Mouse (Mus musculus): ENCODE results near the gene Olfr685. TPM values are rescaled to one million over a fixed set of nuclear protein-coding genes. Genes with fewer than 3 reads are reported as not detected.

The Olfr685 gene
- polyA plus RNA-seq (2014; fragmentation: Illumina TruSeq; extraction: RNeasy Lipid Tissue Mini Kit (QIAGEN cat#74804); ENCODE audit: low read depth, low replicate concordance), result not detected

DNA sequence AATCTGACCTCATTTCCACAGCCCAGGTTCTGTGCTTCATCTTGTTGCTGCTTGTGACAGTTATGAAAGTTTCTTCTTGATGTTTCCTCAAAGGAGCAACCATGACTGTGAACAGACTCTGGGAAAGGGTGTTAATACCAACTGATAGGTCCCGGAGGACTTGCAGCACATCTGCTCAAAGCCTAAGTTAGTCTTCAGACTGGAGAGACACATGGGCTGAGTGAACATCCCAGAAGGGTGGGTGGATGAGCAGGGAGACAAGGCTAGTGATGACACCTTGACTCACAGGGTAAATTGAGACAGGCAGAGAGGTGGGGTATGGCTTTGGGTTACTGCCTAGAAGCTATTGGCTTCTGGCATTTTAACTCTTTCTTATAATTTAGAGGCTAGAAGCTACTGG is at the start of gene Olfr685:
Gene Olfr685 (minus strand): TSS at position 101 of the 400 bp plus-strand sequence.

DNA sequence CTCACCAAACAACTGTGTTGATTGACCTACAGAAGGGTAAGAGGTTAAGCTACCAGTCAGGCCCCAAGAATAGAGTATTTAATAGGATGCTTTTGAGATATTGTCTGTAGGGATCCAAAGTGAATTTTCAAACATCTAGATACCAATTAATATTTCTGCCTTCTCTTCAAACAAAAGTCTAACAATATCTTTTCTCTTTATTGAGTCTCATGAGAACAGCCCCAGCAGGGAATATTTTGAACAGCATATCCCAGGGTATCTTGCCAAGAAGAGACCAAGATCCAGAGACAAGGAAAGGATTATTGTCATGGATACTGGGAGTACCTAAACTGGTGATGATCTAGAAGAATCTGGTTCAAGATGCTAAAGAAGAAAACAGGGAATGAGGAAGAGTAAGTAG is 21.6 kb upstream of the Olfr685 start, which contains the start of gene Olfr686:
Gene Olfr686 (minus strand): TSS at position 101 of the 400 bp plus-strand sequence.

DNA sequence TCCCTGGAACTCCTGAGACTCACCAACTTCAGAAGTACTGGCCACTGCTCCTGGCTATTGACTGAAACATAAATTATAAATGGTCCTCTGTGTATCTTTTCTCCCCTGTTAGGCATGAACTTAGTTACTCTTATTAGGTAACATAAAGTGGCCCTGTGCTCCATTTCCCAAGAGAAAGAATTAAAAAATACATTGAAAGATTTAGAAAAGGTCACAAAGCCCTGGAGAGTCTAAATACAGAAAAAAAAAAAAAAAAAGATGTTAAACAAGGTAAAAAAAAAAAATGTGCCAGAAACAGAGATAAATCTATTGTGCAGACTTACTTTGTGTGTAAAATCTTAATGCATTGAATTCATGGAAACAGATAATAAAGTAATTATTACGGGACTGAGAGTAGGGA is 22.3 kb downstream of the Olfr685 start, which contains the start of gene Olfr684:
Gene Olfr684 (minus strand): TSS at position 101 of the 400 bp plus-strand sequence.

DNA sequence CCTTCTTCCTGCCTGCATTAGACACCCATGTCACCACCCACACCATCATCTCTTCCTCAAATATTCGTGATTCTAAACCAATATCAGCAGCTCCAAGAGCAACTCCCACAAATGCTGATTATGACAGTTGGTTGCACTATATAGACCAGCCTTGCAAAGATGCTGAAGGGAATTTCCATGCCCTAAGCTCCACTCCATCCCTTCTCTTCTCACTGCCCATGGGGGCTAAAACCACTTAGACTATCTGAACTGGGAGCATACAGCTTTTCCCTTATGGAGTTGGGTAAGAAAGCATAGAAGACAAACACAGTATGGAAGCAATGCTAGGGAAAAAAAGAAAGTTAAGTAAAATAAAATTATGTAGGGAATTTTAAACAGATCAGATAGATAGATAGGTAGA is 38.9 kb downstream of the Olfr685 start, which contains the start of gene Olfr683:
Gene Olfr683 (minus strand): TSS at position 101 of the 400 bp plus-strand sequence.

Other genes starting within 250 kb of the Olfr685 start
- gene Olfr670, start 223.4 kb downstream of the Olfr685 start, polyA plus RNA-seq (2014; fragmentation: Illumina TruSeq; extraction: RNeasy Lipid Tissue Mini Kit (QIAGEN cat#74804); ENCODE audit: low read depth, low replicate concordance), result not detected
- not detected for gene Olfr671, start 206.9 kb downstream of the Olfr685 start, polyA plus RNA-seq (2014; fragmentation: Illumina TruSeq; extraction: RNeasy Lipid Tissue Mini Kit (QIAGEN cat#74804); ENCODE audit: low read depth, low replicate concordance)
- gene Olfr672, start 184.0 kb downstream of the Olfr685 start, polyA plus RNA-seq (2014; fragmentation: Illumina TruSeq; extraction: RNeasy Lipid Tissue Mini Kit (QIAGEN cat#74804); ENCODE audit: low read depth, low replicate concordance), result not detected
- gene Olfr675, start 157.6 kb downstream of the Olfr685 start, polyA plus RNA-seq (2014; fragmentation: Illumina TruSeq; extraction: RNeasy Lipid Tissue Mini Kit (QIAGEN cat#74804); ENCODE audit: low read depth, low replicate concordance), result not detected
- not detected for gene Olfr676, start 153.3 kb downstream of the Olfr685 start, polyA plus RNA-seq (2014; fragmentation: Illumina TruSeq; extraction: RNeasy Lipid Tissue Mini Kit (QIAGEN cat#74804); ENCODE audit: low read depth, low replicate concordance)
- gene Olfr677, start 134.6 kb downstream of the Olfr685 start, polyA plus RNA-seq (2014; fragmentation: Illumina TruSeq; extraction: RNeasy Lipid Tissue Mini Kit (QIAGEN cat#74804); ENCODE audit: low read depth, low replicate concordance), result not detected
- not detected for gene Olfr678, start 121.5 kb downstream of the Olfr685 start, polyA plus RNA-seq (2014; fragmentation: Illumina TruSeq; extraction: RNeasy Lipid Tissue Mini Kit (QIAGEN cat#74804); ENCODE audit: low read depth, low replicate concordance)
- not detected for gene Olfr679, start 104.8 kb downstream of the Olfr685 start, polyA plus RNA-seq (2014; fragmentation: Illumina TruSeq; extraction: RNeasy Lipid Tissue Mini Kit (QIAGEN cat#74804); ENCODE audit: low read depth, low replicate concordance)
- gene Olfr680-ps1, start 93.2 kb downstream of the Olfr685 start, polyA plus RNA-seq (2014; fragmentation: Illumina TruSeq; extraction: RNeasy Lipid Tissue Mini Kit (QIAGEN cat#74804); ENCODE audit: low read depth, low replicate concordance), result not detected
- not detected for gene Olfr681, start 69.2 kb downstream of the Olfr685 start, polyA plus RNA-seq (2014; fragmentation: Illumina TruSeq; extraction: RNeasy Lipid Tissue Mini Kit (QIAGEN cat#74804); ENCODE audit: low read depth, low replicate concordance)
- not detected for gene Olfr683, start 39.0 kb downstream of the Olfr685 start, polyA plus RNA-seq (2014; fragmentation: Illumina TruSeq; extraction: RNeasy Lipid Tissue Mini Kit (QIAGEN cat#74804); ENCODE audit: low read depth, low replicate concordance)
- gene Olfr684, start 22.4 kb downstream of the Olfr685 start, polyA plus RNA-seq (2014; fragmentation: Illumina TruSeq; extraction: RNeasy Lipid Tissue Mini Kit (QIAGEN cat#74804); ENCODE audit: low read depth, low replicate concordance), result not detected
- not detected for gene Olfr686, start 21.5 kb upstream of the Olfr685 start, polyA plus RNA-seq (2014; fragmentation: Illumina TruSeq; extraction: RNeasy Lipid Tissue Mini Kit (QIAGEN cat#74804); ENCODE audit: low read depth, low replicate concordance)
- gene Olfr688, start 102.1 kb upstream of the Olfr685 start, polyA plus RNA-seq (2014; fragmentation: Illumina TruSeq; extraction: RNeasy Lipid Tissue Mini Kit (QIAGEN cat#74804); ENCODE audit: low read depth, low replicate concordance), result not detected
- not detected for gene Olfr689, start 125.2 kb upstream of the Olfr685 start, polyA plus RNA-seq (2014; fragmentation: Illumina TruSeq; extraction: RNeasy Lipid Tissue Mini Kit (QIAGEN cat#74804); ENCODE audit: low read depth, low replicate concordance)
- not detected for gene Olfr690, start 148.1 kb upstream of the Olfr685 start, polyA plus RNA-seq (2014; fragmentation: Illumina TruSeq; extraction: RNeasy Lipid Tissue Mini Kit (QIAGEN cat#74804); ENCODE audit: low read depth, low replicate concordance)
- gene Olfr691, start 156.3 kb upstream of the Olfr685 start, polyA plus RNA-seq (2014; fragmentation: Illumina TruSeq; extraction: RNeasy Lipid Tissue Mini Kit (QIAGEN cat#74804); ENCODE audit: low read depth, low replicate concordance), result not detected
- gene Olfr692, start 182.2 kb upstream of the Olfr685 start, polyA plus RNA-seq (2014; fragmentation: Illumina TruSeq; extraction: RNeasy Lipid Tissue Mini Kit (QIAGEN cat#74804); ENCODE audit: low read depth, low replicate concordance), result not detected
- not detected for gene Gm5901, start 189.0 kb upstream of the Olfr685 start, polyA plus RNA-seq (2014; fragmentation: Illumina TruSeq; extraction: RNeasy Lipid Tissue Mini Kit (QIAGEN cat#74804); ENCODE audit: low read depth, low replicate concordance)
- gene Fam160a2, start 214.0 kb upstream of the Olfr685 start, polyA plus RNA-seq (2014; fragmentation: Illumina TruSeq; extraction: RNeasy Lipid Tissue Mini Kit (QIAGEN cat#74804); ENCODE audit: low read depth, low replicate concordance), result 20.8 TPM
- not detected for gene Cnga4, start 218.6 kb upstream of the Olfr685 start, polyA plus RNA-seq (2014; fragmentation: Illumina TruSeq; extraction: RNeasy Lipid Tissue Mini Kit (QIAGEN cat#74804); ENCODE audit: low read depth, low replicate concordance)
- gene Cckbr, start 239.7 kb upstream of the Olfr685 start, polyA plus RNA-seq (2014; fragmentation: Illumina TruSeq; extraction: RNeasy Lipid Tissue Mini Kit (QIAGEN cat#74804); ENCODE audit: low read depth, low replicate concordance), result not detected

Data from heart, adult 10 weeks (tissue).